Mouse (Mus musculus) neutrophil, adult 5-6 weeks (primary cell): ENCODE measurements around the gene Olfr325. TPM values are rescaled to one million over a fixed set of nuclear protein-coding genes. Genes with fewer than 3 reads are reported as not detected.

Experiments
- ATAC-seq: fragments of 151-379, 151-347 bp; 2 replicates; pipeline ENCODE4 v1.8.0; 2017; ENCODE audit warnings: mild to moderate bottlenecking, moderate TSS enrichment; ENCODE audit not compliant: insufficient number of reproducible peaks, poor library complexity, low FRiP score, severe bottlenecking; ENCODE audit errors: extremely low read depth
- total RNA-seq: library from RNA; stranded (forward); fragments of 200-1000 nt; gene quantifications from 2 replicates; pipeline ENCODE4 v1.2.3, GENCODE M21; 2017

Gene Olfr325
- total RNA-seq, 1 experiment from 2014 or later: not detected

- no peak for ATAC-seq
Measured at GRCm38 (mm10) chr11:58618369-58618768, 40.8 kb downstream of the Olfr325 start.

DNA sequence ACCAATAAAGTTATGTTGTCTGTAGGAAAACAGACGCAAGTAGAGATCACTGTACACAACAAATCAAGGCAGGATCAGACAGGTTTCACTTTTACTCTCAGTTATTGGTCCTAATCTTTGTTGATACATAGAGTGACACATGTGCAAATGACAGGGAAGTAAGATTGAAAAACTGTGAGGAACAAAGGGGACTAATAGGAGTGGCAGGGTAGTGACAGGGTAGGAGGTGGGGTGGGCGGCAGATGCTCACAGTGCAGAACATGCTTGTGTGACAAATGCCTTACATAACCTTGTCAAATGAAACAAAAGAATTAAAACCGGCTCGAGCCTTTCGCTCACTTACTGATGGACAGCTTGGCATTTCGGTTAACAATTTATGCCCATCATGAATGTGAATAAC lies 41.3 kb downstream of the Olfr325 start:
- no peak for ATAC-seq

GRCm38 (mm10) chr11:58626146-58626545 lies 48.6 kb downstream of the Olfr325 start:
- ATAC-seq: no peak

DNA sequence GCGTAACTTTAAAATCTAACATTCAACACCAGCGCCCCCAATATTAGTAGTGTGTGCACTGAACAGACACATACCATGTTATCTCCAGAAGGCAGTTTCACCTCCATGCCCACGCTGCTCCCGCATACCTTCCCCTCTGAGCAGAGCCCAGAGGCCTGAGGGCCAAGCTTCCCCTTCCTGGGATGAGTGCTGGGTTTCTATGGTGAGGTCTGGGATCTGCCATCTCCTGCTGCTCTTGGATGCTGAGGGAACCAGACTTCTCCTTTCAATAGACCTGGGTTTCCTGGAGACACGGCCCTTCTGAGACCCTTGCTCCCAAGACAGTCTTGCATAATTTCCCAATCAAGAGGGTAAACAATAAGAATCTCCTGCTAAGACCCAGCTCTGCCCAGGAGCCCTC lies 52.9 kb downstream of the Olfr325 start, which contains the start of gene Olfr323:
Gene Olfr323, minus strand, starts transcription at position 101 of the 400 bp plus-strand sequence.
- no peak for ATAC-seq

Other genes with a start within 250 kb of the Olfr325 start
- gene Zfp672, start 247.4 kb upstream of the Olfr325 start, total RNA-seq: 27.3 and 36.1 TPM in 2 replicates
- gene Sh3bp5l, start 247.0 kb upstream of the Olfr325 start, total RNA-seq: 20.5 and 34.0 TPM in 2 replicates
- gene Lypd8, start 198.7 kb upstream of the Olfr325 start, total RNA-seq: not detected in 2 replicates
- gene 1810065E05Rik, start 156.6 kb upstream of the Olfr325 start, total RNA-seq: not detected in 2 replicates
- not detected in 2 replicates for gene Gm12253, start 145.2 kb upstream of the Olfr325 start, total RNA-seq
- not detected in 2 replicates for gene Lypd9, start 124.8 kb upstream of the Olfr325 start, total RNA-seq
- gene Olfr30, start 115.5 kb upstream of the Olfr325 start, total RNA-seq: not detected in 2 replicates
- gene Olfr332, start 85.2 kb upstream of the Olfr325 start, total RNA-seq: not detected in 2 replicates
- gene Olfr331, start 75.2 kb upstream of the Olfr325 start, total RNA-seq: not detected in 2 replicates
- not detected in 2 replicates for gene Olfr330, start 42.9 kb upstream of the Olfr325 start, total RNA-seq
- gene Olfr329-ps, start 31.3 kb upstream of the Olfr325 start, total RNA-seq: not detected in 2 replicates
- 0.12 TPM in 1 of 2 replicates, not detected in the other for gene Olfr328, start 22.1 kb upstream of the Olfr325 start, total RNA-seq
- gene Olfr224, start 7.2 kb upstream of the Olfr325 start, total RNA-seq: not detected in 2 replicates
- gene Olfr324, start 17.4 kb downstream of the Olfr325 start, total RNA-seq: not detected in 2 replicates
- not detected in 2 replicates for gene 2210407C18Rik, start 38.3 kb downstream of the Olfr325 start, total RNA-seq
- gene Olfr323, start 52.8 kb downstream of the Olfr325 start, total RNA-seq: not detected in 2 replicates
- gene Trim58, start 62.7 kb downstream of the Olfr325 start, total RNA-seq: 0.35 and 0.49 TPM in 2 replicates
- gene Olfr322, start 81.1 kb downstream of the Olfr325 start, total RNA-seq: not detected in 2 replicates
- gene Olfr320, start 103.4 kb downstream of the Olfr325 start, total RNA-seq: not detected in 2 replicates
- gene Olfr319, start 121.4 kb downstream of the Olfr325 start, total RNA-seq: not detected in 2 replicates
- 0.23 TPM in 1 of 2 replicates, not detected in the other for gene Olfr318, start 146.3 kb downstream of the Olfr325 start, total RNA-seq
- not detected in 2 replicates for gene Olfr317, start 161.5 kb downstream of the Olfr325 start, total RNA-seq
- gene Olfr316, start 175.0 kb downstream of the Olfr325 start, total RNA-seq: not detected in 2 replicates
- gene Olfr315, start 195.5 kb downstream of the Olfr325 start, total RNA-seq: not detected in 2 replicates
- not detected in 2 replicates for gene Olfr314, start 205.2 kb downstream of the Olfr325 start, total RNA-seq
- not detected in 2 replicates for gene Fam183b, start 224.2 kb downstream of the Olfr325 start, total RNA-seq
- not detected in 2 replicates for gene Olfr313, start 237.3 kb downstream of the Olfr325 start, total RNA-seq